Mouse (Mus musculus) layer of hippocampus, adult 18-20 months (tissue): Measurements from ENCODE around the gene Clba1. TPM values are rescaled to one million over a fixed set of nuclear protein-coding genes. Genes with fewer than 3 reads are reported as not detected.
"Not testable (repeated sequence)": the region's sequence is repeated elsewhere in the genome, so short reads cannot be mapped to it uniquely, and the experiment has no call there.

Source experiments
- DNase-seq, 2 experiments: peaks; one replicate each; pipeline ENCODE4 v3.0.0; 2022; ENCODE audit warnings: low spot score in 2 of 2
- total RNA-seq, 2 experiments: library from RNA; stranded (reverse); gene quantifications; 2 replicates each; pipeline ENCODE4 v1.2.3; 2021

The Clba1 gene
- total RNA-seq, 2 experiments from 2014 or later: 11.4 to 14.2 TPM

DNA sequence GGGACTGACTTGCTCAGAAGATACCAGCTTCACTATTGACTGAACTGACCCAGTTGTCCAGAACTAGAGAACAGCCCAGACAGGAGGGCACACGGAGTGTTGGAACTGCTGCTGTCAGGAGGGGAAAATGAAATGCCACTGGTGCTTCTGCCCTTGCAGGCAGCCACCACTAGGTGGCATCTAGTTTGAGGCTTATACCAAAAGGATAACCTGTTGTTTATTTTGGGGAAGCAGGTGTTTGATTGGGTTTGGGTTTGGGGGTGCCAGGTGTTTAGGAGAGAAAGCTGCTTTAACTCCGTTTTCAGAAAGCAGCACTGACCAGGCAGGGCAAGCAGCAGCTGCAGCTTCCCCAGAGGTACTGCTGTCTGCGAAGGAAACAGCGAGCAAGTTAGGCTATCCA is 7.6 kb downstream of the Clba1 start:
- DNase-seq: peak in 1 of 2 experiments; percentile 71

DNA sequence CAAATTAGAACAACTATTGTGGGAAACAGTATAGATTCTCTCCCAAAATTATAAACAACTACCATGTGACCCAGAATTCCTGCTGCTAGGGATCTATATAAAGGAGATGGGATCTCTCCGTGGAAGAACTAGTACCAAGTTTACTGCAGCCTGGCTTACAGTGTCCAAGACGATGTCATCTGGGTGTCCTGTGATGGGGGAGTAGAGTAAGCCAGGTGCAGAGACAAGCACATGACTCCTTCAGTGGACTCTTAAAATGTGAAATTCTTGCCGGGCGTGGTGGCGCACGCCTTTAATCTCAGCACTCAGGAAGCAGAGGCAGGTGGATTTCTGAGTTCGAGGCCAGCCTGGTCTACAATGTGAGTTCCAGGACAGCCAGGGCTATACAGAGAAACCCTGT is 8.1 kb downstream of the Clba1 start:
- not testable (repeated sequence) for DNase-seq

- DNase-seq: no peak
Observed at GRCm38 (mm10) chr12:112819057-112819662, 10.4 kb downstream of the Clba1 start.

- DNase-seq: no peak
Observed at GRCm38 (mm10) chr12:112820401-112820999, 11.8 kb downstream of the Clba1 start.

DNA sequence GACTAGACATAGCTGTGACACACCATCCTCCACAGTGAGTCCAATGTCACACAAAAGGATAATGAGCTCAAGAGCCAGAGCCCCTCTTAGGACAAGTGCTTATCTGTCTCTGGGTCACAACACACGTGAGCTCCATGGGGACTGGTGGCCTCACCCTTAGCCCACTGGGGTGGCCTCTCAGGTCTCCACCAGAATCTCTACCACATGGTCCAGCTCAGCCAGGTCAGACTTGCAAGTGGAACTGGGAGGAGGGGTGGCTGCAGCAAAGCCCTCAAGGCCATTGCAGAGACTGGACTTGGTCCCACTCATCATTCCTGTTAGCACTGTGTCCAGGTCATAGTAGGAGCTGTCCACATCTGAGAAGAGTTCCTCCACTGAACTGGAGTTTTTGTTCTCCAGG is 12.5 kb downstream of the Clba1 start:
- DNase-seq: no peak

- DNase-seq: no peak
Observed at GRCm38 (mm10) chr12:112821974-112822373, 13.2 kb downstream of the Clba1 start.

- no peak for DNase-seq
Observed at GRCm38 (mm10) chr12:112822676-112823075, 13.9 kb downstream of the Clba1 start.

GRCm38 (mm10) chr12:112823221-112823620 is 14.5 kb downstream of the Clba1 start:
- DNase-seq: no peak

GRCm38 (mm10) chr12:112825901-112826300 is 17.2 kb downstream of the Clba1 start:
- peak in 1 of 2 experiments; percentile 32 for DNase-seq

- DNase-seq: no peak
Observed at GRCm38 (mm10) chr12:112828501-112829243, 19.9 kb downstream of the Clba1 start.

GRCm38 (mm10) chr12:112829244-112829864 is 20.6 kb downstream of the Clba1 start, which contains the start of gene Cdca4:
Gene Cdca4 (minus strand): TSS chr12:112829423.
- DNase-seq: peak; percentile 96 to 98

GRCm38 (mm10) chr12:112830141-112830540 is 21.4 kb downstream of the Clba1 start:
- DNase-seq: no peak

DNA sequence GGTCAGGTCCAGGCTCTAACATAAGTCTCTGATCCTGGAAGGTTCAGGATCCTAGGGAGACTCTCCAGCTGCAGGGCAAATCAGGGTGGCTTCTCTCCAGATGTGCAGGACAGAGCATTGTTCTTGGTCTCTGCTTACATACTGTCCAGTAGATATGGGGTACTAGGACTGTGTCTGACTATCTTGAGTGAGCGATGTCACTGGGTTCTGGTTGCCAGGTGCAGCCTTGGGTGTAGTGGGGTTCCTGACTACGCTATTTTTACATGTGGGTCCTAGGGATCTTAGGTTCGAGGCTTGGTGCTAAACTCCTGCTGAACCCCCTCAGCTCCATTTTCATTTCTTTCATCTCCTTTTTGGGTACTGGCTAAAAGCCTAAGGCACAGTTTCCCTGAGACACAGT is 21.8 kb downstream of the Clba1 start:
- no peak for DNase-seq

DNA sequence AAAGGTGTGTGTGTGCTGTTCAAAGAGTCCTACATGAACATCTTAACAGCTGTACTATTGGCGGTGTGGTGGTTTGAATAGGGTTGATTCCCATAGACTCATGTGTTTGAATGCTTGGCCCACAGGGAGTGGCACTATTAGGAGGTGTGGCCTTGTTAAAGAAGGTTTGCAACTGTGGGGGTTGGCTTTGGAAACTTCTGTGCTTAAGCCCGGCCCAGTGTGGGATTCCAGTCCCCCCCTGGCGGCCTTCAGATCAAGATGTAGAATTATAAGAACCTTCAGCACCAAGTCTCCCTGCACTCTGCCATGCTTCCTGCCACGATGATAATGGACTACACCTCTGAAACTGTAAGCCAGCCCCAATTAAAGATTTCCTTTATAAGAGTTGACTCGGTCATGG is 23.7 kb downstream of the Clba1 start:
- DNase-seq: no peak

GRCm38 (mm10) chr12:112833527-112833926 is 24.8 kb downstream of the Clba1 start:
- no peak for DNase-seq

- DNase-seq: no peak
Observed at GRCm38 (mm10) chr12:112835046-112835445, 26.3 kb downstream of the Clba1 start.

- DNase-seq: no peak
Observed at GRCm38 (mm10) chr12:112840209-112841086, 31.7 kb downstream of the Clba1 start.

GRCm38 (mm10) chr12:112841338-112841892 is 32.7 kb downstream of the Clba1 start:
- not testable (repeated sequence) for DNase-seq

GRCm38 (mm10) chr12:112842128-112842527 is 33.4 kb downstream of the Clba1 start:
- not testable (repeated sequence) for DNase-seq

- DNase-seq: peak; percentile 66 to 92
Observed at GRCm38 (mm10) chr12:112843803-112844202, 35.1 kb downstream of the Clba1 start.
